Mouse (Mus musculus) inflammation-experienced regulatory T-cells, adult 6 months (primary cell): Measurements from ENCODE around the gene Cuedc2. TPM values are rescaled to one million over a fixed set of nuclear protein-coding genes. Genes with fewer than 3 reads are reported as not detected.

Experiments used
- ATAC-seq: one replicate; pipeline ENCODE4 v1.8.0; 2017
- polyA plus RNA-seq, 3 experiments: library from polyadenylated mRNA; unstranded; fragments of 100-300 nt; shearing (Covaris generic); gene quantifications; one replicate each; pipeline ENCODE4 v1.2.1; 2017

The Cuedc2 gene
- polyA plus RNA-seq, 3 experiments from 2014 or later: 34.9 to 54.1 (median 46.6) TPM

DNA sequence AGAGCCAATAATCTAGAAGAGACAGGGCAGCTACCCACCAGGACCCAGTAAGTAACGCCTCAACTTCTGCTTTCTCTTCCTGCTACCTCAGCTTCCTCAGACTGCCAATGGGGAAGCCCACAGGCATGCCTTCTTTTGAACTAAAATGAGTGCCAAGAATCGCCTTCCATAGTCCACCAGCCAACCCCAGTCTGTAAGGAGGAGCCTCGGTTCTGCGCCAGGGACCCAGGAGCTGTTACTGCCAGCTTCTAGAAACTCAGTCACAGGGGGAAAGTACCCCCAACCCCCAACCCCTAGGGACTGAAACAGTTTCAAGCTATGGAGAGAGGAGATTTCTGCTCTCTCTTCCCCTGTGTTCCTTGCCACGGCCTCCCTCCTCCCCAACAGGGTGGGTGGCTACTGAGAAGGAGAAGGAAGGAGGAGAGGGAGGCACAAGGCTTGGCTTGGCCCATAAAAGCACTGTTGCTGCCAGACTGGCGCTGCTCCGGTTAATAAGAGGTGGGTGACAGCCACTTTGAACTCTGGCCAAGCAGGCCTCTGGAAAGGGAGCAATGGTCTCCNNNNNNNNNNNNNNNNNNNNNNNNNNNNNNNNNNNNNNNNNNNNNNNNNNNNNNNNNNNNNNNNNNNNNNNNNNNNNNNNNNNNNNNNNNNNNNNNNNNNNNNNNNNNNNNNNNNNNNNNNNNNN, 927 bp upstream of the Cuedc2 start:
- ATAC-seq: no peak

DNA sequence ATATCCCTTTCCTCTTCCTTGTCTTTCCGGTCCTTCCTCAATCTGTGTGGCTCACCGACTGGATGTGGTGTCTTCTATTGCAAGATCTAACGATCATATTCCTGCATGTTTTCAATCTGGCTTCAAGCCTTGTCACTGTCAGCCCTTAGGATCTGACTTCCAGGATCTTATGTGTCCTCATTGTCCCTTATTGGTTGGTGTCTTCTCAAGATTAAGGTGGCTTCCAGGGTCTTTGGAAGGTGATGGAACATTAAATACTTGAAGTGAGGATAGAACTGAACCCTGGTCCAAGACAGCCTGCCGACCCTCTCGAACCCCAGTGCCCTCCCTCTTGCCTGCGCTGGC, 412 bp upstream of the Cuedc2 start:
- peak; percentile 20 for ATAC-seq

GRCm38 (mm10) chr19:46337719-46338330, 677 bp downstream of the Cuedc2 start:
- no peak for ATAC-seq

- no peak for ATAC-seq
Observed at GRCm38 (mm10) chr19:46333906-46334305, 4.6 kb downstream of the Cuedc2 start.

DNA sequence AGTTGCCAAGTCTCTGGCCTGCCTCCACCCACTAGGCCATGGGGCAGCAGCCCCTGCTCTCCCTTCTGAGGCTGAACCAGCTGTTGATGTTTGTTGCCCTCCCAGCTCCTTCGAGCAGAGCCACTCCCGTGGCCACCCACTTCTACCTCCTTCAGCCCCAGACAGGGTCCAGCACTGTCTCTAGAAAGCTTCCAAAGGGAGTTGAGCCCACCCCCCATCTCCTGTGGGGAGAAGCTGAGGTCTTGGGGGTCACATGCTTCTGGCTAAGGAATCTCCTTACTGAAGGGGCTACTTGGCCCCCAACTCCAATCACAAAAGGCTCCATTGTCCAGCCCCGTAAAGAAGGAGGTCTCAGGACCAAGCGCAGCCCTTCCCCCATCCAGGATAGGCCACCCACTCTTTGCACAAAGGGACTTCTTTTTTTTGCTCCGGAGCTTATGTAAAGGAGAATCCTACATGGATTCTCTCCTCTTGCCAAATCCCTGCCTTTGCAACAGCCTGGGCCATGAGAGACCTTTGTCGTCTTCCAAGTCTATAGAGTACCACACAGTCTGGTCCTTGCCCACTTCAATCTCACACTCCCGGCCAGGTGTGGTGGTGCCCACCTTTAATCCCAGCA, 5.7 kb downstream of the Cuedc2 start:
- no peak for ATAC-seq

DNA sequence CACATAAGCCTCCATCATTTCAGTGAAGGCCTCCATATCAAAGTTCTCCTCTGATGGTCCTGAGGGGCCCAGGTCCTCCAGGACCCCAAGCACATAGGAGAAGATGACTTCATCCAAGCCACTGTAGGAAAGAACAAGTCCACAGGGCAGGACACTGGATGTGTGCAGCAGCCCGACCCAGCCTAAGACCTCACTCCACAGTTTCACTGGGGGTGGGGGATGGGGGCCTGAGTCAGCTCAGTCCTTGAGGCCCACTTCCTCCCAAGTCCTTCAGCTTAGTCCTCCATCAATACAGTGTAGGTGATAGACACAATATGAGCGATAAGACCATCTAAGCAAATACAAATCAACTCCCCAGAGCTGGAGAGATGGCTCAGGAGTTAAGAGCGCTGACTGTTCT, 6.6 kb downstream of the Cuedc2 start:
- no peak for ATAC-seq

GRCm38 (mm10) chr19:46331326-46331725, 7.2 kb downstream of the Cuedc2 start:
- no peak for ATAC-seq

DNA sequence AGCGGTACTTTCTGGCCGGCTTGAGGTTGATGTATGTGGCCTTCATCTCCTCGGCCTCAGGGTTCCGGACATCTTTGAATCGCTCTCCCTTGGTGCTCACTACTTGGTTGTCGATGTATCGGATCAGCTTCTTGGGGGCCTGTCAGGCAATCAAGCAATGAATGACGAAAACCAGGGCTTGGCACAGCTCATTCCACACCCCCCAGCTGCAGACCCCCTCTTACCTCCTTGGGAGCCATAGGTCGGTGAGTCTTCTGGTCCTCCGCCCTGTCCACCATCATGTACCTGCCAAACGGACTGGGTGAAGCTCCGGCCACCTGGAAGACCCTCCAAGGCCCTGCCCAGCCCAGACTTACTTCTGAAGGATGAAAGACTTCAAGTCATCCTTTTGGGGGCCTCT, 7.8 kb downstream of the Cuedc2 start:
- ATAC-seq: no peak

DNA sequence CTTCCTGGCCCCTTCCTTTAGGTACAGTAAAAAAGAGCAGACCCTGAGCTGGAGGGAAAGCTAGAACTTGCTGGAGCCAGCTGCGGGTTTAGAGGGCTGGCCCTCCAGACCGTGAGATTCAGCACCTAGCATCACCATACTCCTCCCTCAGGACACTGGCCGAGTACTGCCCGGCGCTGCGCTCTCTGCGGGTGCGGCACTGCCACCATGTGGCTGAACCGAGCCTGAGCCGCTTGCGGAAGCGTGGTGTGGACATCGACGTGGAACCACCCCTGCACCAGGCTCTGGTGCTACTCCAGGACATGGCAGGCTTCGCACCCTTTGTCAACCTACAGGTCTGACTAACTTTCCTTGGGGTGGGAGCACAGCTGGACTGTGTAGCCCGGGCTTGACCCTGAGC, 8.6 kb downstream of the Cuedc2 start:
- ATAC-seq: no peak

GRCm38 (mm10) chr19:46329031-46329641, 9.4 kb downstream of the Cuedc2 start:
- peak; percentile 1 for ATAC-seq

- ATAC-seq: peak; percentile 76
Observed at GRCm38 (mm10) chr19:46328081-46329030, 10.1 kb downstream of the Cuedc2 start, which contains the start of gene Fbxl15. Gene Fbxl15 (plus strand): TSS chr19:46328184.

DNA sequence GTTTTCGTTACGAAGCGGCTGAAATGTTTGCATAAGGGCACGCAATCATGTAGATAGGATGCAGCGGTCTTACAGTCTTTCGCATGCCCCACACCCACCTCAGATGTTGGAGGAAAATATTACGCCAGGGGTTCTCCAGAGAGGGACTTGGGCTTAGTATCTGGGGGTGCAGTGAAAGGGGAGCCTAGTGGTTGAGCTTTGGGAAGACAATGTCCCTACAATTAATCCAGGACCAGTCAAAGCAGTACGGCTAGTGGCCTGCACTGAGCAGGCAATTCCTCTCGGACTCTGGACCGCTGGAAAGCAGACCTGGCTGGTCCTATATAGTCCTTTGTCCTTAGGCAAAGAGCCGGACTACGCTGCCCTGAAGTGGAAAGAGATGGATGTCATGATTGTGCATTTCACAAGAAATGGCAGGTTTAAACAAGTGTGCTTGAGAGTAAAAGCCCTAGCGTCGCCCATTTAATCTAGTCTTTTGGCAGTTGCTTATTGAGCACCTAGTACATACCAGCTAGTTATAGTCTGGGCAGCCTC, 10.9 kb downstream of the Cuedc2 start:
- ATAC-seq: no peak

GRCm38 (mm10) chr19:46326756-46327305, 11.7 kb downstream of the Cuedc2 start, which contains the start of gene Psd:
Gene Psd (minus strand): TSS chr19:46327156.
- no peak for ATAC-seq

DNA sequence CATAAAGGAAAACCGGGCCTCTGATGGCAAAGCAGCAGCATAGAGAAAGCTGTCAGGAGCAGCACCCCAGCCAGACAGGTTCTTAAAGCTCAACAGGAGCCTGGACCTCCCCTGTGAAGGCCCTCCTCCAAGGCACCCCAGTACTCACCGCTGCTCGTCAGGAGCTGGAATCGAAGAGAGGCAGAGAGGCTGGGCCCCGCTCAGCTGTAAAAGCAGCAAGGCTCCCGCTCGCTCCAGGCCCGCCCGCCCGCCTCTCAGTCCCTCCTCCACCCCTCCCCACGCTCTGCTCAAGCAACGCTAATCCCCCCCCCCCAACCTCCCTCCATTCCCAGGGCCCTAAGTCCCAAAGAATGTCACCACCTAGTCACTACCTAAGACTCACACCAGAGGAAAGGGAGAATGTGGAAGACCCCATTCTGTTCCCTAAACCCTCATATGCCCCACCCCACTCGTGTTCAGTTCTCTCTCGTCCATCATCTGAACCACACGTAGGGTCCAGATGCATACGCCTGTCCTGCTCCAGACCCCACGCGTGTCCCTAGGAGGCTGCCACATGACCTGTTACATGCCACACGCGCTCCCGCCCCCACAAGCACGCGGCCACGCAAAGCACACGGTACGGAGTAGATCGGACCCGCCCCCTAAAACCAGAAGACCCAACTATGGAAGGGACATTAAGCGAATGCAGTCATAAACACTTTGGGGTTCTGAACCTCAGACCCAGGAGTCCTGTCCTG, 12.3 kb downstream of the Cuedc2 start:
- ATAC-seq: no peak

GRCm38 (mm10) chr19:46324918-46325317, 13.6 kb downstream of the Cuedc2 start:
- no peak for ATAC-seq

DNA sequence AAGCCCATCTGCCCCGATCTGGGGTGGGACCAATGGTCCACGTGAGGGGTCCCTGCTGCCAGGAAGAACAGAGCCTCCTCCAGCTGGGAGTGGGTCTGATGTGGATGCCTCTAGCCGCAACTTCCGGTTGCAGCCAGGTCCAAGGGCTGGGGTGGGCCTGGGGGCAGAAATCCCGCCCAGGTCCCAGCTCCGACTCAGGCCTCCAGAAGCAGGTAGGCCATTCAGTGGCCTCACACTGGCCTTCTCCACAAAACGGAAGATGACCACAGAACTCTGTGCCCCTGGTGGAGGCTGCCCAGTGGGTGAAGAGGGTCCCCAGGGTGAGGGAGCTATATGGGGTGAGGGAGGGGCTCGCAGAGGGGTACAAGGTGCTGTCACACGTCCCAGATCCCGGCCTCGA, 14.1 kb downstream of the Cuedc2 start:
- ATAC-seq: no peak

DNA sequence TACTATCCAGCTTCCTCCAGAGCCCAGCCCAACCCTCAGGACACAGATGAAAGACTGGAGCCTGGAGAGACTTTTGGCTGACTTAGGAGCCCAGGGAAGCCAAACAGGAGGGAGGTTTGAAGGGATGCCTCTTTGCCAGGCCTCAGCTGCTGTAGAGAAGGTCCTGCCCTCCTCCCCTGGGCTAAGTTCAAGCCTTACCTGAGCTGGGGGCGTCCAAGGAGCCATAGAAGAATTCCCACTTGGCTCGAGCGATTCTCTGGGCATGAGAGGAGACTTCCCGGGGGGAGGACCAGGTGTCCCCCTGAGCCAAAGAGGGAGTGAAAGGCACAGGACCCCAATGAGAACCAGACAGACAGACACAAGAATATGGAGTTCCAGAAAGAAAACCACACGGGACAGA, 14.8 kb downstream of the Cuedc2 start:
- no peak for ATAC-seq

GRCm38 (mm10) chr19:46322996-46323572, 15.4 kb downstream of the Cuedc2 start:
- no peak for ATAC-seq

- no peak for ATAC-seq
Observed at GRCm38 (mm10) chr19:46322144-46322995, 16.1 kb downstream of the Cuedc2 start.
